In genomic region chr2:93290345-93291118, GRCm38 (mm10) we compare ENCODE assay signal across 11 mouse cellular contexts. TPM values are rescaled to one million over a fixed set of nuclear protein-coding genes. Genes with fewer than 3 reads are reported as not detected.
DNase-seq lines count a peak whose midpoint lies in the region; ATAC-seq and TF ChIP-seq lines count a peak whose summit lies in the region.
"Had no signal": no experiment of that assay in that cellular context is flagged by ENCODE, and none has a peak within 500 bp of the region (broad histone marks: within the 10 kb centered on the region; RNA-seq: fewer than 3 reads in every experiment).

No protein-coding gene starts in this region.

- peak; percentile 41 for DNase-seq in embryonic facial prominence, embryonic 10.5 days (ENCODE audit: low spot score)
- DNase-seq in right cerebral cortex, adult 2 months (ENCODE audit: low spot score in 2 of 2): no peak
- no peak for DNase-seq in urinary bladder, postnatal 36 days (ENCODE audit: low spot score in 2 of 2)
- DNase-seq: adrenal gland, postnatal 10 days; cerebellum, adult 11-12 months; kidney, postnatal 4 days had no signal

- TF ChIP-seq CTCF in intestine, postnatal 0 days (IDR thresholded peaks at IDR 0.05; ENCODE audit: low read depth): no peak

- no peaks in the 10 kb centered on the region for H3K27me3 ChIP-seq in intestine, embryonic 16.5 days (replicated peaks; ENCODE audit: control insufficient read depth, insufficient read depth, low read length)
- H3K27me3 ChIP-seq in intestine, postnatal 0 days (replicated peaks; ENCODE audit: control insufficient read depth, insufficient read depth, low read length): no peaks in the 10 kb centered on the region
- no peaks in the 10 kb centered on the region for H3K27me3 ChIP-seq in embryonic facial prominence, embryonic 10.5 days (replicated peaks; ENCODE audit: low read depth, poor library complexity, severe bottlenecking)
- H3K27me3 ChIP-seq in hindbrain, embryonic 15.5 days: no peaks in the 10 kb centered on the region
- no peaks in the 10 kb centered on the region for H3K27me3 ChIP-seq in neural tube, embryonic 14.5 days (ENCODE audit: control insufficient read depth, insufficient read depth, low read length)
- H3K27me3 ChIP-seq: liver, embryonic 15.5 days had no signal

- H3K27ac ChIP-seq in intestine, embryonic 16.5 days (ENCODE audit: low read length): no peak overlapping the region
- no peak overlapping the region for H3K27ac ChIP-seq in intestine, postnatal 0 days (ENCODE audit: low read depth, low read length)
- peak overlapping the region; percentile 73 for H3K27ac ChIP-seq in embryonic facial prominence, embryonic 10.5 days (replicated peaks)
- H3K27ac ChIP-seq in hindbrain, embryonic 15.5 days (replicated peaks): 0 out of 2 replicates have a peak overlapping the region, but pooled peaks have one; percentile 10
- peak overlapping the region; percentile 66 for H3K27ac ChIP-seq in neural tube, embryonic 14.5 days (ENCODE audit: low read depth, low read length)
- H3K27ac ChIP-seq: liver, embryonic 15.5 days had no signal

- no peaks in the 10 kb centered on the region for H3K9me3 ChIP-seq in intestine, embryonic 16.5 days (ENCODE audit: control insufficient read depth, low read length)
- no peaks in the 10 kb centered on the region for H3K9me3 ChIP-seq in intestine, postnatal 0 days (ENCODE audit: control insufficient read depth)
- H3K9me3 ChIP-seq in embryonic facial prominence, embryonic 10.5 days: peaks cover 7% of the 10 kb centered on the region; the same call in 1 of the 2 replicates
- H3K9me3 ChIP-seq in hindbrain, embryonic 15.5 days: no peaks in the 10 kb centered on the region
- no peaks in the 10 kb centered on the region for H3K9me3 ChIP-seq in neural tube, embryonic 14.5 days (ENCODE audit: control insufficient read depth, low read length)
- H3K9me3 ChIP-seq: liver, embryonic 15.5 days had no signal

- 42% methylated on average over 7 of the region's 7 CpGs for WGBS in intestine, embryonic 16.5 days
- 56% methylated on average over 7 of the region's 7 CpGs for WGBS in intestine, postnatal 0 days
- 20% methylated on average over 7 of the region's 7 CpGs for WGBS in embryonic facial prominence, embryonic 10.5 days
- WGBS in hindbrain, embryonic 15.5 days: 24% methylated on average over 7 of the region's 7 CpGs
- WGBS in neural tube, embryonic 14.5 days: 33% methylated on average over 7 of the region's 7 CpGs

- 0 out of 2 replicates have a peak, but pooled peaks have one; percentile 16 for ATAC-seq in intestine, embryonic 16.5 days
- no peak for ATAC-seq in intestine, postnatal 0 days
- ATAC-seq in hindbrain, embryonic 15.5 days (ENCODE audit: low FRiP score, low read depth): no peak
- 0 out of 2 replicates have a peak, but pooled peaks have one; percentile 2 for ATAC-seq in neural tube, embryonic 14.5 days (ENCODE audit: low read depth)

- peaks cover 29% of the 10 kb centered on the region for H3K4me1 ChIP-seq in intestine, embryonic 16.5 days (ENCODE audit: control insufficient read depth, insufficient read depth, low read length)
- H3K4me1 ChIP-seq in intestine, postnatal 0 days (replicated peaks; ENCODE audit: control insufficient read depth, insufficient read depth, low read length): no peaks in the 10 kb centered on the region
- H3K4me1 ChIP-seq in embryonic facial prominence, embryonic 10.5 days: peaks cover 71% of the 10 kb centered on the region
- H3K4me1 ChIP-seq in hindbrain, embryonic 15.5 days (replicated peaks): peaks cover 58% of the 10 kb centered on the region
- H3K4me1 ChIP-seq in neural tube, embryonic 14.5 days (ENCODE audit: control insufficient read depth, insufficient read depth, low read length): peaks cover 40% of the 10 kb centered on the region
- H3K4me1 ChIP-seq: liver, embryonic 15.5 days had no signal

- 0 out of 2 replicates have a peak, but pooled peaks cover 4% of the 10 kb centered on the region for H3K36me3 ChIP-seq in intestine, embryonic 16.5 days (ENCODE audit: control insufficient read depth, insufficient read depth, low read length)
- no peaks in the 10 kb centered on the region for H3K36me3 ChIP-seq in intestine, postnatal 0 days (ENCODE audit: control insufficient read depth, insufficient read depth)
- H3K36me3 ChIP-seq in embryonic facial prominence, embryonic 10.5 days (replicated peaks): peaks cover 21% of the 10 kb centered on the region
- H3K36me3 ChIP-seq in hindbrain, embryonic 15.5 days: no peaks in the 10 kb centered on the region
- no peaks in the 10 kb centered on the region for H3K36me3 ChIP-seq in neural tube, embryonic 14.5 days (ENCODE audit: control insufficient read depth, insufficient read depth, low read length)
- H3K36me3 ChIP-seq: liver, embryonic 15.5 days had no signal

- H3K4me3 ChIP-seq in intestine, embryonic 16.5 days (ENCODE audit: low read length): no peak overlapping the region
- no peak overlapping the region for H3K4me3 ChIP-seq in intestine, postnatal 0 days (ENCODE audit: low read depth, low read length)
- no peak overlapping the region for H3K4me3 ChIP-seq in embryonic facial prominence, embryonic 10.5 days
- H3K4me3 ChIP-seq in hindbrain, embryonic 15.5 days: no peak overlapping the region
- H3K4me3 ChIP-seq in neural tube, embryonic 14.5 days (ENCODE audit: low read depth, low read length): no peak overlapping the region
- H3K4me3 ChIP-seq: liver, embryonic 15.5 days had no signal

- H3K4me2 ChIP-seq in intestine, embryonic 16.5 days (ENCODE audit: low read depth, low read length): no peak overlapping the region
- H3K4me2 ChIP-seq in intestine, postnatal 0 days (replicated peaks; ENCODE audit: low read depth): no peak overlapping the region
- H3K4me2 ChIP-seq in hindbrain, embryonic 15.5 days: no peak overlapping the region
- no peak overlapping the region for H3K4me2 ChIP-seq in neural tube, embryonic 14.5 days (ENCODE audit: low read depth, low read length)
- H3K4me2 ChIP-seq: liver, embryonic 15.5 days had no signal

- no peak overlapping the region for H3K9ac ChIP-seq in intestine, embryonic 16.5 days (ENCODE audit: low read depth, low read length)
- H3K9ac ChIP-seq in intestine, postnatal 0 days (ENCODE audit: low read depth, low read length): no peak overlapping the region
- H3K9ac ChIP-seq in hindbrain, embryonic 15.5 days: no peak overlapping the region
- H3K9ac ChIP-seq in neural tube, embryonic 14.5 days (replicated peaks; ENCODE audit: low read depth, low read length): no peak overlapping the region
- H3K9ac ChIP-seq: liver, embryonic 15.5 days had no signal

RNA-seq across cellular contexts. Expression of gene Tspan18, which starts 43.8 kb away (rescaled TPM):
- 19.5 and 19.6 TPM in 2 replicates for polyA plus RNA-seq in intestine, embryonic 16.5 days (2015; fragmentation: Nextera tagmentation; extraction: Ambion mirVana)
- 12.2 and 18.0 TPM in 2 replicates for polyA plus RNA-seq in intestine, postnatal 0 days (2015; fragmentation: Nextera tagmentation; extraction: Ambion mirVana)
- 20.7 and 25.3 TPM in 2 replicates for polyA plus RNA-seq in embryonic facial prominence, embryonic 10.5 days (2016; fragmentation: Nextera tagmentation; extraction: Ambion mirVana)
- polyA plus RNA-seq in hindbrain, embryonic 15.5 days (2015; fragmentation: Nextera tagmentation; extraction: Ambion mirVana): 17.9 and 23.5 TPM in 2 replicates
- 30.2 and 34.7 TPM in 2 replicates for polyA plus RNA-seq in neural tube, embryonic 14.5 days (2014; fragmentation: Nextera tagmentation; extraction: Ambion mirVana)

Comparison
In these comparisons a context has a peak if more than half of its experiments do, and no peak if none do; other contexts are left out.
1. ATAC-seq: peak in intestine, embryonic 16.5 days (single experiment) and neural tube, embryonic 14.5 days (single experiment); none in intestine, postnatal 0 days (single experiment) and hindbrain, embryonic 15.5 days (single experiment).
2. H3K27ac ChIP-seq: peak in embryonic facial prominence, embryonic 10.5 days (single experiment), hindbrain, embryonic 15.5 days (single experiment) and neural tube, embryonic 14.5 days (single experiment); none in intestine, embryonic 16.5 days (single experiment) and intestine, postnatal 0 days (single experiment).